Mouse (Mus musculus) stomach, postnatal 0 days (tissue): ENCODE measurements around the gene Ergic1. TPM values are rescaled to one million over a fixed set of nuclear protein-coding genes. Genes with fewer than 3 reads are reported as not detected.

Source experiments
- ATAC-seq: fragments of 200-750 bp; cut with Nextera tagmentation; 2 replicates; pipeline ENCODE4 v1.8.0; 2017; ENCODE audit not compliant: low FRiP score, low TSS enrichment
- DNase-seq: peaks from one replicate; pipeline ENCODE4 v3.0.0-alpha.2; 2016; ENCODE audit warnings: low spot score
- H3K27ac ChIP-seq: fragments of 300-500 bp; sonication (generic); replicated peaks from 2 replicates; pipeline ENCODE4 v1.5.1; 2014; ENCODE audit warnings: mild to moderate bottlenecking, control low read depth
- H3K27me3 ChIP-seq: fragments of 300-500 bp; sonication (generic); 2 replicates; pipeline ENCODE4 v1.6.1; 2014; ENCODE audit warnings: low read length; ENCODE audit not compliant: control insufficient read depth, insufficient read depth
- H3K36me3 ChIP-seq: fragments of 300-500 bp; sonication (generic); 2 replicates; pipeline ENCODE4 v1.6.1; 2014; ENCODE audit warnings: low read length, mixed read lengths; ENCODE audit not compliant: control insufficient read depth, insufficient read depth
- H3K4me1 ChIP-seq: fragments of 300-500 bp; sonication (generic); replicated peaks from 2 replicates; pipeline ENCODE4 v1.6.1; 2014; ENCODE audit warnings: antibody characterized with exemption; ENCODE audit not compliant: control insufficient read depth, insufficient read depth
- H3K4me2 ChIP-seq: fragments of 300-500 bp; sonication (generic); replicated peaks from 2 replicates; pipeline ENCODE4 v1.6.1; 2014; ENCODE audit warnings: low read depth, mild to moderate bottlenecking, control low read depth, moderate library complexity
- H3K4me3 ChIP-seq: fragments of 300-500 bp; sonication (generic); 2 replicates; pipeline ENCODE4 v1.5.1; 2014; ENCODE audit warnings: low read depth, low read length, control low read depth
- H3K9ac ChIP-seq: fragments of 300-500 bp; sonication (generic); 2 replicates; pipeline ENCODE4 v1.6.1; 2014; ENCODE audit warnings: mild to moderate bottlenecking, low read length, control low read depth, mixed read lengths
- H3K9me3 ChIP-seq: fragments of 300-500 bp; sonication (generic); 2 replicates; pipeline ENCODE4 v1.6.1; 2016; ENCODE audit warnings: low read length; ENCODE audit not compliant: control insufficient read depth
- CTCF ChIP-seq: IDR thresholded peaks from 2 replicates; pipeline ENCODE4 v1.5.1; 2016; ENCODE audit warnings: antibody characterized with exemption, low read depth, mild to moderate bottlenecking, moderate library complexity
- EP300 ChIP-seq: optimal IDR thresholded peaks from 2 replicates; pipeline ENCODE3; 2016; ENCODE audit warnings: antibody characterized with exemption
- WGBS: fragments of 180-500 bp; shearing (Covaris S2); extraction: QIAGEN DNeasy Blood & Tissue Kit; methylation state at CpG from one replicate; pipeline ENCODE4 v1.1.7; 2014; 5-methylcytosine and 5-hydroxymethylcytosine counted together
- polyA plus RNA-seq: library from polyadenylated mRNA; unstranded; fragments of >200 nt; fragmentation: Nextera tagmentation; extraction: Ambion mirVana; gene quantifications from 2 replicates; pipeline ENCODE4 v1.2.1, GENCODE M21; 2015

Gene Ergic1
- polyA plus RNA-seq = 64.2 and 65.5 TPM in 2 replicates

DNA sequence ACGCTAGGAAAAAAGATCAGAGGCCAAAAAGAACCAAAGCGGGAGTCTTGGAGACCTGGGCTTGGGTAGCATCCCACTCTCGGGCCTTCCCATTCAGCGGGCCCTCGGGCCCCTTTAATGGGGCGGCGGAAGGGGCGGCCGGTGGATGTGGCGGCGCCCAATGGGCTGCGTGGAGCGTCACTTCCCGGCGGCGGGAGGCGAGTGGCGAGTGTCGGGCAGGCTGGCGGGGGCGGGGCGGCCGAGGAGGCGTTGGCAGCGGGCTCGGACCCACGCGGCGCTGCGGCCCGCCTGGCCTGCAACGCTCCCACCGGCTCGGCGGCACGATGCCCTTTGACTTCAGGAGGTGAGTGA, at the start of gene Ergic1:
Gene Ergic1, plus strand, starts transcription at position 200 of the 351 bp plus-strand sequence.
- Histone ChIP-seq H3K4me1 (peaks cover 8% of the 10 kb centered on the region), H3K4me3 (peak within 1 kb of the TSS; percentile 76), H3K36me3 (no peaks in the 10 kb centered on the region), H3K4me2 (peak within 1 kb of the TSS; percentile 92), H3K9me3 (no peaks in the 10 kb centered on the region), H3K27me3 (no peaks in the 10 kb centered on the region), H3K9ac (peak within 1 kb of the TSS; percentile 81), H3K27ac (peak within 1 kb of the TSS; percentile 2)
- no peak for TF ChIP-seq CTCF
- no peak for TF ChIP-seq EP300
- peak; percentile 88 for ATAC-seq
- 0% methylated on average over 19 of the region's 36 CpGs for WGBS
- DNase-seq = peak; percentile 93

DNA sequence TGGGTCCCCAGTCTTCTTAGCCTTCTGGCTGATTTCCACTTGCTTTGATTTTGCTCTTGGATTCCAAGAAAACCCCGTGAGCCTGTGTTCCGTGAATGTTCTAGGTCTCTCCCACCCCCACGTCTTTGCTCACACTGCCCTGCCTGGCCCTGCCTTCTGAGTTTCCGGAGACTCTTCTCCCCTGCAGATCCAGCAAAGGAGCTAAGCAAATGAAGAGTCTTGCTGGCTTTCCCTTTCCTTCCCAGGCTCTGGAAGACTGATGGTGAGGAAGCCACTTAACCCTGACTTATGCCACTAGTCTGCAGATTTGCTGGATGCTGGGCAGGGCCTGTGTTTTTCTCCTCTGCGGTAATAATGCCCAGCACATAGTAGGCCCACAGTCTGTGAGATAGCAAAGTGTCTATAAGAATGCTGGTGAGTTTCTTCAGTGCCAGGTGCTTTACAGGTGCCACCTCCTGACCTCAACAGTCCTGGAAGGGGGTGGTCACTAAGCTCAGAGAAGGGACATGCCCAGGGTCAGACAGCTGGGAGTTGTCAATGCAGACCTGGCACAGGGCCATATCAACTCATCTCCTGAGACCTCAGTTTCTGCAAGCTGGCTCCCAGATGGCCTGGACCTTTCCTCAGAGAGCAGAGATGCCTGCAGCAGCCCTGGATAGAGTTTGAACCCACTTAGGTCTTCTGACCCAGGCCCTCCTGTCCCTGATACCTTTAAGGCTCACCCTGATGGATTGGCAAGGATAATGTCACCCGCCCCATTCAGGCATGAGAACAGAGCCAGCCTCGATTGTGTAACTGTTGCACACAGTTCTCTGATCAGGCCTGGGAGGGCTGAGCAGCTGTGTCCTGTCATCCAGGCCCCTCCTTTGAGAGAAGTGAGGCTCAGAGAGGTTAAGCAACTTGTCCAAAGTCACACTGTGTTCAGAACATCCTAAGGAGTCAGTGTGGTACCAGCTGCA, 49.2 kb upstream of the Ergic1 start:
- ATAC-seq = no peak
- Histone ChIP-seq H3K36me3 (no peaks in the 10 kb centered on the region), H3K27me3 (no peaks in the 10 kb centered on the region), H3K9me3 (no peaks in the 10 kb centered on the region), H3K9ac (no peak overlapping the region), H3K27ac (peak overlapping the region; percentile 65), H3K4me2 (no peak overlapping the region), H3K4me3 (no peak overlapping the region), H3K4me1 (0 out of 2 replicates have a peak, but pooled peaks cover 3% of the 10 kb centered on the region)
- WGBS = 54% methylated on average over 7 of the region's 7 CpGs
- no peak for DNase-seq
- TF ChIP-seq CTCF = no peak
- no peak for TF ChIP-seq EP300

DNA sequence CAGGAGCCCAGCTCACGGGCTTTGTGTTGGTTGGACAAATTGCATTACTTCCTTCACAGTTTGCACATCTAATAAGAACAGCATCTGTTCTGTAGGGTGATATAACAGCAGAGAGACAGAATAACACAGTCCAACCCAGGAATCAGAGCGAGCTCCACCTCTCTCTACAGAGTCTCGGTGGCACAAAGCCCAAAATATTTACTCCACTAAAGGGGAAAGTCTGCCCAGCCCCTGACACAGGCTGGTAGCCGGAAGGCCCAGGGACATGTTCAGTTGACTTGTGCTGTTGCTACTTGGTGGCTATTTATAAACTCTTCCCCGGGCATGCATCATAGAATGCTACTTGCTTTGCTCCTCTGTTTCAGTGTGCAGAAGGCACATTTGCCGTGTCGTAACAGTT, 48.3 kb upstream of the Ergic1 start:
- H3K9me3 ChIP-seq = no peaks in the 10 kb centered on the region
- H3K27ac ChIP-seq = peak overlapping the region; percentile 69
- no peak overlapping the region for H3K4me3 ChIP-seq
- no peak overlapping the region for H3K4me2 ChIP-seq
- DNase-seq (no peak), ATAC-seq (no peak)
- H3K27me3 ChIP-seq = no peaks in the 10 kb centered on the region
- 41% methylated on average over 7 of the region's 7 CpGs for WGBS
- 0 out of 2 replicates have a peak, but pooled peaks cover 3% of the 10 kb centered on the region for H3K4me1 ChIP-seq
- no peak for TF ChIP-seq EP300
- no peak for TF ChIP-seq CTCF
- H3K36me3 ChIP-seq = no peaks in the 10 kb centered on the region
- no peak overlapping the region for H3K9ac ChIP-seq

DNA sequence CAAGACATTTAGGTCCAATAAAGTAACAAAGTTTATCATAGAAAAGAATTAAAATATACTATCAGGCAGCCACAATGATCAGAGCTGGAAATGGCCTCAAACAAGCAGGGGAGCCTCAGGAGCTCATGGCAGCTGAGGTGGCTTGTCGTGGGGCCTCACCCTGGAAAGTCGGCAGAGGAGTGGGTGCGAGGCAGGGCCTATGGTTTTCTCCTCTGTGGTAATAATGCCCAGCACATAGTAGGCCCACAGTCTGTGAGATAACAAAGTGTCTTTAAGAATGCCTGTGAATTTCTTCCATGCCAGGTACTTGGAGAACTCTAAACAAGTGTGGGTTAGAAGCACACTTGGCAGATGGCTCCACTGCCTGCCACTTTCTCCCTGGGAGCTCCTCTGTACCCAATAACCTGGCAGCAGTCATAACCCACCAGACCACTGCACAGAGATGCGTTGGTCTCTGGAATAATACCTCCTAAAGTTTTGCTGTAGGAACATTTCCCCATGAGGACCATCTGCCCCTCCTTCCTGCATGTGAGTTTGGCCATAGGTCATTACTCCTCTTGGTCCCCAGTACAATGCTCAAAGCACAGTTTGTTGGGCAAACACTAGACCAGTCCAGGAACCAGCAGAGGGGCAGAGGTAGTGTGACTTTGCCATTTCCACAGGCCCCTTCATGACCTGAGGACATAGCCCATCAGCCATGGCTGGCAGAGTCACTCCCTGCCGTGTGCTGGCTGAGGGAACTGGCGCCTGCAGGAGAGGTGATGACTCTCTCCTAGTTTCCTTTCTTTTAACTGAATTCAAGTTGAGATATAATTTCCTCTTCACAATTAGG, 47.6 kb upstream of the Ergic1 start:
- TF ChIP-seq EP300 = no peak
- no peak for TF ChIP-seq CTCF
- WGBS = 85% methylated on average over 6 of the region's 6 CpGs
- DNase-seq = no peak

DNA sequence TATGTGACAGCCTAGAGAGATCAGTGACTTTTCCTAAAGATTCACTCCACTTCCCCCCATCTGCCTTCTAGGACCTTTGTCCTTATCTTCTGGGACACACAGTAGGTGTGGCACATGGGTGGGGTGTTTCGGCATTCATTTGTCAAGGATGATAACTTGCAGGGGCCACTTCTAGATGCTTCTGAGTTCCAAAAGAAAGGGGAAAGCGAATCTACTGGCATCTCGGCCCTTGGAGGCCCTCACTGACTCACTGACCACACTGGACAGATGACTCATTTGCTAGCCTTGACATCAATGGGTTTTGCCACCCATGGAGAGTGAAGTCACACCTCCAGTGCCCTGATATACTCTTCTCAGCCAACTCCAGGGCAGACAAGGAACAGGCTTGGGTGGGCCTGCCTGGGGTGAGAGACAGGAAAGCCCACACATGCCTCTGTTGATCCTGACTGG, 46.7 kb upstream of the Ergic1 start:
- DNase-seq (no peak), ATAC-seq (peak; percentile 64)
- Histone ChIP-seq H3K27me3 (no peaks in the 10 kb centered on the region), H3K4me2 (no peak overlapping the region), H3K9me3 (no peaks in the 10 kb centered on the region), H3K4me1 (0 out of 2 replicates have a peak, but pooled peaks cover 3% of the 10 kb centered on the region), H3K36me3 (no peaks in the 10 kb centered on the region), H3K4me3 (no peak overlapping the region), H3K27ac (no peak overlapping the region), H3K9ac (no peak overlapping the region)
- TF ChIP-seq CTCF (no peak), EP300 (no peak)
- WGBS = 67% methylated on average over 3 of the region's 3 CpGs

More for the DNA sequence above, 47.6 kb upstream of the Ergic1 start:
- Histone ChIP-seq H3K9me3 (no peaks in the 10 kb centered on the region), H3K4me1 (0 out of 2 replicates have a peak, but pooled peaks cover 3% of the 10 kb centered on the region), H3K4me3 (no peak overlapping the region), H3K36me3 (no peaks in the 10 kb centered on the region), H3K9ac (no peak overlapping the region), H3K27ac (peak overlapping the region; percentile 69), H3K27me3 (no peaks in the 10 kb centered on the region), H3K4me2 (no peak overlapping the region)
- no peak for ATAC-seq
